Mouse (Mus musculus) urinary bladder, postnatal 0 days (tissue): Measurements from ENCODE around the gene Gabarapl2. TPM values are rescaled to one million over a fixed set of nuclear protein-coding genes. Genes with fewer than 3 reads are reported as not detected.

Experiments used
- polyA plus RNA-seq: library from polyadenylated mRNA; unstranded; fragments of >200 nt; fragmentation: Nextera tagmentation; extraction: Ambion mirVana; gene quantifications from 2 replicates; pipeline ENCODE4 v1.2.1, GENCODE M21; 2015

Gabarapl2 gene
- 143 and 156 TPM in 2 replicates for polyA plus RNA-seq

GRCm38 (mm10) chr8:111940171-111941100, at the start of gene Gabarapl2:
Gene Gabarapl2 (plus strand): TSS chr8:111940703.

GRCm38 (mm10) chr8:111909621-111910450, 30.7 kb upstream of the Gabarapl2 start, which contains the start of gene Chst5:
Gene Chst5 (minus strand): TSS chr8:111910447.

GRCm38 (mm10) chr8:111933348-111934076, 7.0 kb upstream of the Gabarapl2 start, which contains the start of gene Tmem231:
Gene Tmem231 (minus strand): TSS chr8:111933881.

GRCm38 (mm10) chr8:111992013-111992702, 51.7 kb downstream of the Gabarapl2 start, which contains the start of gene Adat1:
Gene Adat1 (minus strand): TSS chr8:111992302.

Other genes with a start within 250 kb of the Gabarapl2 start
- gene Ctrb1, start 249.7 kb upstream of the Gabarapl2 start, polyA plus RNA-seq: not detected in 2 replicates
- gene Bcar1, start 196.9 kb upstream of the Gabarapl2 start, polyA plus RNA-seq: 28.3 and 28.6 TPM in 2 replicates
- gene Cfdp1, start 86.4 kb upstream of the Gabarapl2 start, polyA plus RNA-seq: 90.4 and 109 TPM in 2 replicates
- 6.9 and 8.2 TPM in 2 replicates for gene Tmem170, start 64.0 kb upstream of the Gabarapl2 start, polyA plus RNA-seq
- gene Chst5, start 30.3 kb upstream of the Gabarapl2 start, polyA plus RNA-seq: 0.81 and 0.82 TPM in 2 replicates
- 2.6 and 3.3 TPM in 2 replicates for gene Tmem231, start 6.8 kb upstream of the Gabarapl2 start, polyA plus RNA-seq
- gene Adat1, start 51.6 kb downstream of the Gabarapl2 start, polyA plus RNA-seq: 2.1 and 2.2 TPM in 2 replicates
- 100 and 106 TPM in 2 replicates for gene Kars, start 70.6 kb downstream of the Gabarapl2 start, polyA plus RNA-seq
- gene Terf2ip, start 70.7 kb downstream of the Gabarapl2 start, polyA plus RNA-seq: 11.7 and 11.9 TPM in 2 replicates
- 0.47 TPM in 1 of 2 replicates, not detected in the other for gene Gm6793, start 74.3 kb downstream of the Gabarapl2 start, polyA plus RNA-seq